Mouse (Mus musculus) cortical plate, adult 2 months (tissue): ENCODE data around the gene Cox15.

ENCODE experiments used
- CTCF ChIP-seq: fragments of 200-500 bp; IDR thresholded peaks from 2 replicates; pipeline ENCODE4 v1.5.1; 2011; ENCODE audit warnings: mild to moderate bottlenecking, control low read depth, low read length; ENCODE audit not compliant: insufficient read depth; ENCODE audit errors: extremely low read depth
- POLR2A ChIP-seq: fragments of 200-500 bp; IDR thresholded peaks from 2 replicates; pipeline ENCODE4 v1.6.1; 2011; ENCODE audit warnings: mild to moderate bottlenecking, low read length, control low read depth; ENCODE audit not compliant: insufficient read depth; ENCODE audit errors: extremely low read depth

- TF ChIP-seq CTCF (no peak), POLR2A (no peak)
Observed at GRCm38 (mm10) chr19:43697666-43698370, 55.0 kb downstream of the Cox15 start.
